Comparison of ENCODE assay signal across 8 mouse cellular contexts in the genomic region with DNA sequence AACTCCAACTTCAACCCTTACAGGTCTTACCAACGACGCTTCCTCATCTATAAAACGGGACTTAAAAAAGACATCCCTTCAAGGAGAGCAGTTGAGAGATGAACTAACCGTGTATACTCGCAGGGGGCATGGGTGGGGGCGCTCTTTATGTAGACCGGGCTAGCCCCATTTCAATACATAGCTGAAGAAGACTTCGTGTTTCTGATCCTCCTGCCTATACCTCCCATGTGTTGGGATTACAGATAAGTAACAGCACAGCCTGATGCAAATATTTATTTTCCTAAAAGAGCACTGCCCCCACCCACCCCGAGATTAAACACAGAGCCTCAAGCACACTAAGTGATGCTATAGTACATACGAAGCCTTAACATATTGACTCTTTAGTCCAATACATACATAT. TPM values are rescaled to one million over a fixed set of nuclear protein-coding genes. Genes with fewer than 3 reads are reported as not detected.
DNase-seq lines count a peak whose midpoint lies in the region; ATAC-seq and TF ChIP-seq lines count a peak whose summit lies in the region.

No protein-coding gene starts in this region.

- TF ChIP-seq POLR2A in CH12.LX (IDR thresholded peaks at IDR 0.05; ENCODE audit: low read depth, low read length): no peak

- H3K4me2 ChIP-seq in heart, embryonic 16.5 days (ENCODE audit: low read depth, low read length): peak overlapping the region; percentile 92
- H3K4me2 ChIP-seq in CH12.LX (ENCODE audit: insufficient read depth, low read depth, poor library complexity, severe bottlenecking): peak overlapping the region; percentile 68; the same call in 1 of the 2 replicates
- H3K4me2 ChIP-seq in embryonic facial prominence, embryonic 13.5 days: peak overlapping the region; percentile 96

- in situ Hi-C loops in CH12.LX (cut with MboI; ENCODE audit: low pct_ligation_motif_present, low pct_unique_long_range_greater_than_20kb, low sequenced_read_pairs): loop anchor here (10.0 kb wide), 1 partner anchor 150 kb away; no protein-coding TSS in a partner anchor

- dilution Hi-C loops in CH12.LX (cut with MboI; ENCODE audit: extremely low pct_ligation_motif_present, extremely low pct_unique_long_range_greater_than_20kb, low sequenced_read_pairs): no loop called here

- TF ChIP-seq EP300 in CH12.LX (IDR thresholded peaks at IDR 0.05; ENCODE audit: low read length): no peak

- no peaks in the 10 kb centered on the region for H3K79me2 ChIP-seq in CH12.LX (replicated peaks; ENCODE audit: control insufficient read depth, extremely low read depth, insufficient read depth, poor library complexity, severe bottlenecking)

- no peak for DNase-seq in heart, adult 8-10 months (ENCODE audit: low spot score)
- DNase-seq in CH12.LX (ENCODE audit: extremely low read depth): no peak
- no peak for DNase-seq in midbrain, embryonic 10.5 days (ENCODE audit: low spot score)
- no peak for DNase-seq in ovary, postnatal 10 days (ENCODE audit: low spot score)
- DNase-seq in frontal cortex, postnatal 25 days (ENCODE audit: low spot score in 2 of 2): no peak

- TF ChIP-seq CTCF in CH12.LX (conservative IDR thresholded peaks at IDR 0.05 in 1 of 2, IDR thresholded peaks at IDR 0.05 in 1 of 2; ENCODE audit: low read depth in 2 of 2, low read length in 2 of 2): 0 out of 4 replicates have a peak, but pooled peaks of 1 of the 2 experiments have one; percentile 12

- peaks cover 15% of the 10 kb centered on the region for H3K4me1 ChIP-seq in heart, embryonic 16.5 days (ENCODE audit: control insufficient read depth, insufficient read depth, low read length)
- peaks cover 14 to 31% of the 10 kb centered on the region in 2 experiments for H3K4me1 ChIP-seq in CH12.LX (ENCODE audit: control insufficient read depth in 1 of 2, insufficient read depth in 2 of 2)
- peaks cover 23% of the 10 kb centered on the region for H3K4me1 ChIP-seq in embryonic facial prominence, embryonic 13.5 days
- peaks cover 42% of the 10 kb centered on the region for H3K4me1 ChIP-seq in midbrain, embryonic 10.5 days

- ATAC-seq in heart, embryonic 16.5 days (replicated peaks; ENCODE audit: extremely low read depth, insufficient read depth, low FRiP score): no peak
- no peak for ATAC-seq in embryonic facial prominence, embryonic 13.5 days (ENCODE audit: insufficient number of reproducible peaks, insufficient read depth, low FRiP score, low TSS enrichment, low read depth)
- ATAC-seq in activated CD4-positive, CD25-positive, alpha-beta regulatory T cell, adult 4 months: no peak

- H3K36me3 ChIP-seq in heart, embryonic 16.5 days (ENCODE audit: control insufficient read depth, insufficient read depth): no peaks in the 10 kb centered on the region
- H3K36me3 ChIP-seq in CH12.LX (replicated peaks in 1 of 2; ENCODE audit: control insufficient read depth in 1 of 2, insufficient read depth in 1 of 2, low read length in 1 of 2): peaks cover 2 to 18% of the 10 kb centered on the region in 2 experiments
- peaks cover 6% of the 10 kb centered on the region; the same call in 1 of the 2 replicates for H3K36me3 ChIP-seq in embryonic facial prominence, embryonic 13.5 days
- H3K36me3 ChIP-seq in midbrain, embryonic 10.5 days: 0 out of 2 replicates have a peak, but pooled peaks cover 4% of the 10 kb centered on the region

- no peak overlapping the region for H3K27ac ChIP-seq in heart, embryonic 16.5 days (ENCODE audit: low read length)
- H3K27ac ChIP-seq in CH12.LX (ENCODE audit: insufficient read depth, low read depth): no peak overlapping the region
- no peak overlapping the region for H3K27ac ChIP-seq in embryonic facial prominence, embryonic 13.5 days
- no peak overlapping the region for H3K27ac ChIP-seq in midbrain, embryonic 10.5 days (replicated peaks)

- WGBS in heart, embryonic 16.5 days: 50% methylated on average over 10 of the region's 10 CpGs
- 55% methylated on average over 10 of the region's 10 CpGs for WGBS in embryonic facial prominence, embryonic 13.5 days
- WGBS in midbrain, embryonic 10.5 days: 61% methylated on average over 10 of the region's 10 CpGs

- H3K27me3 ChIP-seq in heart, embryonic 16.5 days (ENCODE audit: control insufficient read depth, insufficient read depth, low read length): no peaks in the 10 kb centered on the region
- H3K27me3 ChIP-seq in CH12.LX (replicated peaks): peaks cover 30% of the 10 kb centered on the region
- H3K27me3 ChIP-seq in embryonic facial prominence, embryonic 13.5 days: no peaks in the 10 kb centered on the region
- H3K27me3 ChIP-seq in midbrain, embryonic 10.5 days (ENCODE audit: low read depth, poor library complexity, severe bottlenecking): no peaks in the 10 kb centered on the region

- TF ChIP-seq RAD21 in CH12.LX (IDR thresholded peaks at IDR 0.05; ENCODE audit: low read depth, low read length): no peak

- H3K9ac ChIP-seq in heart, embryonic 16.5 days (ENCODE audit: low read length): no peak overlapping the region
- H3K9ac ChIP-seq in CH12.LX (ENCODE audit: insufficient read depth, low read depth): no peak overlapping the region
- H3K9ac ChIP-seq in embryonic facial prominence, embryonic 13.5 days: no peak overlapping the region

- H3K4me3 ChIP-seq in heart, embryonic 16.5 days (ENCODE audit: low read length): peak overlapping the region; percentile 67; the same call in 1 of the 2 replicates
- H3K4me3 ChIP-seq in CH12.LX (replicated peaks in 1 of 3; ENCODE audit: low read depth in 2 of 3, low read length in 2 of 3, poor library complexity in 1 of 3): no peak overlapping the region
- H3K4me3 ChIP-seq in embryonic facial prominence, embryonic 13.5 days: peak overlapping the region; percentile 66
- H3K4me3 ChIP-seq in midbrain, embryonic 10.5 days: peak overlapping the region; percentile 76

- no peaks in the 10 kb centered on the region for H3K9me3 ChIP-seq in heart, embryonic 16.5 days (replicated peaks; ENCODE audit: control insufficient read depth, low read length)
- no peaks in the 10 kb centered on the region for H3K9me3 ChIP-seq in CH12.LX (replicated peaks; ENCODE audit: low read length)
- H3K9me3 ChIP-seq in embryonic facial prominence, embryonic 13.5 days: no peaks in the 10 kb centered on the region
- H3K9me3 ChIP-seq in midbrain, embryonic 10.5 days (replicated peaks): no peaks in the 10 kb centered on the region

RNA-seq across cellular contexts. Expression of a gene that starts 0.9 kb away (rescaled TPM):
- polyA plus RNA-seq in heart, embryonic 16.5 days (2015; fragmentation: Nextera tagmentation; extraction: Ambion mirVana): 7.7 and 8.5 TPM in 2 replicates
- 1 to 10 TPM; 1.3 to 2.1 (median 2.0) TPM for total RNA-seq in heart, adult 8-10 months (2022)
- total RNA-seq in CH12.LX (2012; rRNA removed) (11.1 and 11.5 TPM in 2 replicates), CH12.LX (2014; rRNA removed) (2.8 and 3.0 TPM in 2 replicates)
- polyA plus RNA-seq in CH12.LX (2012; ENCODE audit: insufficient read length, low read depth): 7.9 and 8.2 TPM in 2 replicates
- 16.0 and 16.1 TPM in 2 replicates for polyA plus RNA-seq in embryonic facial prominence, embryonic 13.5 days (2015; fragmentation: Nextera tagmentation; extraction: Ambion mirVana)
- polyA plus RNA-seq in midbrain, embryonic 10.5 days (2016; fragmentation: Nextera tagmentation; extraction: Ambion mirVana): 12.0 and 14.3 TPM in 2 replicates
- polyA plus RNA-seq in activated CD4-positive, CD25-positive, alpha-beta regulatory T cell, adult 4 months (2017; shearing (Covaris generic)): 10 to 100 TPM in 1 of 2 experiments, 1 to 10 TPM in 1; 7.8 to 10.1 TPM

RNA-seq across cellular contexts. Expression of a gene that starts 15.6 kb away (rescaled TPM):
- polyA plus RNA-seq in heart, embryonic 16.5 days (2015; fragmentation: Nextera tagmentation; extraction: Ambion mirVana): 32.1 and 36.4 TPM in 2 replicates
- 10 to 100 TPM; 43.7 to 47.3 (median 46.3) TPM for total RNA-seq in heart, adult 8-10 months (2022)
- 1.6 and 2.2 TPM in 2 replicates for total RNA-seq in CH12.LX (2012; rRNA removed)
- total RNA-seq in CH12.LX (2014; rRNA removed): 0.41 and 0.56 TPM in 2 replicates
- polyA plus RNA-seq in CH12.LX (2012; ENCODE audit: insufficient read length, low read depth): 1.4 and 1.5 TPM in 2 replicates
- polyA plus RNA-seq in embryonic facial prominence, embryonic 13.5 days (2015; fragmentation: Nextera tagmentation; extraction: Ambion mirVana): 70.4 and 71.0 TPM in 2 replicates
- polyA plus RNA-seq in midbrain, embryonic 10.5 days (2016; fragmentation: Nextera tagmentation; extraction: Ambion mirVana): 28.9 and 30.0 TPM in 2 replicates
- not detected for polyA plus RNA-seq in activated CD4-positive, CD25-positive, alpha-beta regulatory T cell, adult 4 months (2017; shearing (Covaris generic))

RNA-seq across cellular contexts. Expression of a gene that starts 20.1 kb away (rescaled TPM):
- 43.1 and 49.7 TPM in 2 replicates for polyA plus RNA-seq in heart, embryonic 16.5 days (2015; fragmentation: Nextera tagmentation; extraction: Ambion mirVana)
- 10 to 100 TPM; 11.5 to 13.2 (median 12.4) TPM for total RNA-seq in heart, adult 8-10 months (2022)
- total RNA-seq in CH12.LX (2012; rRNA removed) (1.4 and 1.8 TPM in 2 replicates), CH12.LX (2014; rRNA removed) (0.81 and 0.86 TPM in 2 replicates)
- polyA plus RNA-seq in CH12.LX (2012; ENCODE audit: insufficient read length, low read depth): 3.9 and 5.1 TPM in 2 replicates
- 106 TPM in 2 replicates for polyA plus RNA-seq in embryonic facial prominence, embryonic 13.5 days (2015; fragmentation: Nextera tagmentation; extraction: Ambion mirVana)
- polyA plus RNA-seq in midbrain, embryonic 10.5 days (2016; fragmentation: Nextera tagmentation; extraction: Ambion mirVana): 61.0 and 61.1 TPM in 2 replicates
- 1 to 10 TPM; 1.3 to 1.5 TPM for polyA plus RNA-seq in activated CD4-positive, CD25-positive, alpha-beta regulatory T cell, adult 4 months (2017; shearing (Covaris generic))

RNA-seq across cellular contexts. Expression of a gene that starts 26.8 kb away (rescaled TPM):
- 94.5 and 97.0 TPM in 2 replicates for polyA plus RNA-seq in heart, embryonic 16.5 days (2015; fragmentation: Nextera tagmentation; extraction: Ambion mirVana)
- total RNA-seq in heart, adult 8-10 months (2022): 10 to 100 TPM; 54.4 to 62.6 (median 60.3) TPM
- total RNA-seq in CH12.LX (2012; rRNA removed): 165 and 267 TPM in 2 replicates
- 148 and 183 TPM in 2 replicates for total RNA-seq in CH12.LX (2014; rRNA removed)
- 493 and 576 TPM in 2 replicates for polyA plus RNA-seq in CH12.LX (2012; ENCODE audit: insufficient read length, low read depth)
- 143 and 148 TPM in 2 replicates for polyA plus RNA-seq in embryonic facial prominence, embryonic 13.5 days (2015; fragmentation: Nextera tagmentation; extraction: Ambion mirVana)
- 190 and 192 TPM in 2 replicates for polyA plus RNA-seq in midbrain, embryonic 10.5 days (2016; fragmentation: Nextera tagmentation; extraction: Ambion mirVana)
- 10 to 100 TPM; 65.0 to 75.8 TPM for polyA plus RNA-seq in activated CD4-positive, CD25-positive, alpha-beta regulatory T cell, adult 4 months (2017; shearing (Covaris generic))

RNA-seq across cellular contexts. Expression of a gene that starts 39.9 kb away (rescaled TPM):
- 8.5 TPM in 2 replicates for polyA plus RNA-seq in heart, embryonic 16.5 days (2015; fragmentation: Nextera tagmentation; extraction: Ambion mirVana)
- 10 to 100 TPM in 2 of 4 experiments, 1 to 10 TPM in 2; 7.7 to 10.4 (median 9.7) TPM for total RNA-seq in heart, adult 8-10 months (2022)
- total RNA-seq in CH12.LX (2012; rRNA removed) (2.9 and 4.1 TPM in 2 replicates), CH12.LX (2014; rRNA removed) (0.91 and 1.6 TPM in 2 replicates)
- 4.4 and 5.2 TPM in 2 replicates for polyA plus RNA-seq in CH12.LX (2012; ENCODE audit: insufficient read length, low read depth)
- polyA plus RNA-seq in embryonic facial prominence, embryonic 13.5 days (2015; fragmentation: Nextera tagmentation; extraction: Ambion mirVana): 5.4 and 5.6 TPM in 2 replicates
- polyA plus RNA-seq in midbrain, embryonic 10.5 days (2016; fragmentation: Nextera tagmentation; extraction: Ambion mirVana): 9.6 and 11.0 TPM in 2 replicates
- 1 to 10 TPM in 1 of 2 experiments, not detected in 1; 1.7 TPM for polyA plus RNA-seq in activated CD4-positive, CD25-positive, alpha-beta regulatory T cell, adult 4 months (2017; shearing (Covaris generic))

Comparison
In these comparisons a context has a peak if more than half of its experiments do, and no peak if none do; other contexts are left out.
1. H3K4me3 ChIP-seq: peak in heart, embryonic 16.5 days (single experiment), embryonic facial prominence, embryonic 13.5 days (single experiment) and midbrain, embryonic 10.5 days (single experiment); none in CH12.LX (0 of 3).
2. RNA of a gene that starts 15.6 kb away (polyA plus RNA-seq): 70.4 to 71.0 TPM in embryonic facial prominence, embryonic 13.5 days, 32.1 to 36.4 TPM in heart, embryonic 16.5 days and 28.9 to 30.0 TPM in midbrain, embryonic 10.5 days; 1.4 to 1.5 TPM in CH12.LX and not detected in activated CD4-positive, CD25-positive, alpha-beta regulatory T cell, adult 4 months; every median in the first group is over 10 times any median in the second.
3. Peak in every context shown above with its lines, with median percentiles within 50 percentile points of each other: H3K4me2 ChIP-seq.